Mouse (Mus musculus): ENCODE measurements around the gene Bri3bp. TPM values are rescaled to one million over a fixed set of nuclear protein-coding genes. Genes with fewer than 3 reads are reported as not detected.

Gene Bri3bp
- polyA plus RNA-seq, 1 experiment from 2014 or later, result 44.1 TPM

GRCm38 (mm10) chr5:125452573-125452972, 11.2 kb downstream of the Bri3bp start:
- WGBS, result 94% methylated on average over 9 of the region's 9 CpGs
- no peak overlapping the region for H3K9ac ChIP-seq (ENCODE audit: low read length)
- DNase-seq (ENCODE audit: low spot score), result no peak
- no peaks in the 10 kb centered on the region for H3K27me3 ChIP-seq (ENCODE audit: control insufficient read depth, insufficient read depth, low read length)
- no peaks in the 10 kb centered on the region for H3K4me1 ChIP-seq (replicated peaks; ENCODE audit: control insufficient read depth, insufficient read depth, low read length)
- no peak overlapping the region for H3K4me3 ChIP-seq (ENCODE audit: low read depth, low read length)
- no peak for ATAC-seq (replicated peaks; ENCODE audit: low FRiP score)
- no peaks in the 10 kb centered on the region for H3K9me3 ChIP-seq (ENCODE audit: control insufficient read depth, low read length)
- H3K36me3 ChIP-seq (ENCODE audit: control insufficient read depth, insufficient read depth, low read length), result peaks cover 4% of the 10 kb centered on the region; the same call in 1 of the 2 replicates
- no peak overlapping the region for H3K4me2 ChIP-seq (ENCODE audit: low read depth, low read length, severe bottlenecking)
- no peak overlapping the region for H3K27ac ChIP-seq (ENCODE audit: low read depth, low read length)

- H3K27me3 ChIP-seq (ENCODE audit: control insufficient read depth, insufficient read depth, low read length), result no peaks in the 10 kb centered on the region
These were observed 14.7 kb downstream of the Bri3bp start for GRCm38 (mm10) chr5:125456100-125456499.

GRCm38 (mm10) chr5:125457538-125457937, 16.2 kb downstream of the Bri3bp start:
- 92% methylated on average over 6 of the region's 6 CpGs for WGBS
- Histone ChIP-seq H3K4me3 (ENCODE audit: low read depth, low read length) (no peak overlapping the region), H3K9ac (ENCODE audit: low read length) (no peak overlapping the region), H3K4me2 (ENCODE audit: low read depth, low read length, severe bottlenecking) (no peak overlapping the region), H3K9me3 (ENCODE audit: control insufficient read depth, low read length) (no peaks in the 10 kb centered on the region), H3K36me3 (ENCODE audit: control insufficient read depth, insufficient read depth, low read length) (peaks cover 4% of the 10 kb centered on the region; the same call in 1 of the 2 replicates), H3K27ac (ENCODE audit: low read depth, low read length) (no peak overlapping the region), H3K4me1 (replicated peaks; ENCODE audit: control insufficient read depth, insufficient read depth, low read length) (no peaks in the 10 kb centered on the region), H3K27me3 (ENCODE audit: control insufficient read depth, insufficient read depth, low read length) (no peaks in the 10 kb centered on the region)
- ATAC-seq (replicated peaks; ENCODE audit: low FRiP score), result no peak
- no peak for DNase-seq (ENCODE audit: low spot score)

More at GRCm38 (mm10) chr5:125456100-125456499, 14.7 kb downstream of the Bri3bp start:
- no peak for DNase-seq (ENCODE audit: low spot score)
- H3K36me3 ChIP-seq (ENCODE audit: control insufficient read depth, insufficient read depth, low read length), result peaks cover 4% of the 10 kb centered on the region; the same call in 1 of the 2 replicates
- no peak overlapping the region for H3K9ac ChIP-seq (ENCODE audit: low read length)
- WGBS, result 92% methylated on average over 6 of the region's 6 CpGs
- no peaks in the 10 kb centered on the region for H3K4me1 ChIP-seq (replicated peaks; ENCODE audit: control insufficient read depth, insufficient read depth, low read length)
- no peak overlapping the region for H3K4me3 ChIP-seq (ENCODE audit: low read depth, low read length)
- H3K4me2 ChIP-seq (ENCODE audit: low read depth, low read length, severe bottlenecking), result no peak overlapping the region
- no peak overlapping the region for H3K27ac ChIP-seq (ENCODE audit: low read depth, low read length)
- no peaks in the 10 kb centered on the region for H3K9me3 ChIP-seq (ENCODE audit: control insufficient read depth, low read length)
- no peak for ATAC-seq (replicated peaks; ENCODE audit: low FRiP score)

GRCm38 (mm10) chr5:125460574-125460973, 19.2 kb downstream of the Bri3bp start:
- no peak overlapping the region for H3K9ac ChIP-seq (ENCODE audit: low read length)
- DNase-seq (ENCODE audit: low spot score), result no peak
- 0 out of 2 replicates have a peak, but pooled peaks cover 2% of the 10 kb centered on the region for H3K4me1 ChIP-seq (replicated peaks; ENCODE audit: control insufficient read depth, insufficient read depth, low read length)
- H3K27me3 ChIP-seq (ENCODE audit: control insufficient read depth, insufficient read depth, low read length), result no peaks in the 10 kb centered on the region
- H3K9me3 ChIP-seq (ENCODE audit: control insufficient read depth, low read length), result no peaks in the 10 kb centered on the region
- H3K4me3 ChIP-seq (ENCODE audit: low read depth, low read length), result no peak overlapping the region
- WGBS, result 90% methylated on average over 3 of the region's 3 CpGs
- H3K27ac ChIP-seq (ENCODE audit: low read depth, low read length), result no peak overlapping the region
- ATAC-seq (replicated peaks; ENCODE audit: low FRiP score), result no peak
- no peaks in the 10 kb centered on the region; the same call in 1 of the 2 replicates for H3K36me3 ChIP-seq (ENCODE audit: control insufficient read depth, insufficient read depth, low read length)
- H3K4me2 ChIP-seq (ENCODE audit: low read depth, low read length, severe bottlenecking), result no peak overlapping the region

GRCm38 (mm10) chr5:125461868-125462445, 20.6 kb downstream of the Bri3bp start:
- Histone ChIP-seq H3K4me3 (ENCODE audit: low read depth, low read length) (no peak overlapping the region), H3K9ac (ENCODE audit: low read length) (no peak overlapping the region), H3K36me3 (ENCODE audit: control insufficient read depth, insufficient read depth, low read length) (no peaks in the 10 kb centered on the region), H3K4me2 (ENCODE audit: low read depth, low read length, severe bottlenecking) (no peak overlapping the region), H3K27ac (ENCODE audit: low read depth, low read length) (no peak overlapping the region), H3K4me1 (replicated peaks; ENCODE audit: control insufficient read depth, insufficient read depth, low read length) (0 out of 2 replicates have a peak, but pooled peaks cover 2% of the 10 kb centered on the region), H3K27me3 (ENCODE audit: control insufficient read depth, insufficient read depth, low read length) (no peaks in the 10 kb centered on the region), H3K9me3 (ENCODE audit: control insufficient read depth, low read length) (no peaks in the 10 kb centered on the region)
- DNase-seq (ENCODE audit: low spot score) (no peak), ATAC-seq (replicated peaks; ENCODE audit: low FRiP score) (no peak)
- WGBS, result 65% methylated on average over 10 of the region's 10 CpGs

- Histone ChIP-seq H3K4me3 (ENCODE audit: low read depth, low read length) (no peak overlapping the region), H3K9me3 (ENCODE audit: control insufficient read depth, low read length) (no peaks in the 10 kb centered on the region), H3K36me3 (ENCODE audit: control insufficient read depth, insufficient read depth, low read length) (no peaks in the 10 kb centered on the region), H3K27ac (ENCODE audit: low read depth, low read length) (peak overlapping the region; percentile 9; the same call in 1 of the 2 replicates), H3K27me3 (ENCODE audit: control insufficient read depth, insufficient read depth, low read length) (no peaks in the 10 kb centered on the region), H3K4me1 (replicated peaks; ENCODE audit: control insufficient read depth, insufficient read depth, low read length) (0 out of 2 replicates have a peak, but pooled peaks cover 2% of the 10 kb centered on the region), H3K4me2 (ENCODE audit: low read depth, low read length, severe bottlenecking) (peak overlapping the region; percentile 16; the same call in 1 of the 2 replicates), H3K9ac (ENCODE audit: low read length) (no peak overlapping the region)
- DNase-seq (ENCODE audit: low spot score) (no peak), ATAC-seq (replicated peaks; ENCODE audit: low FRiP score) (peak; percentile 26; the same call in 1 of the 2 replicates)
- WGBS, result 46% methylated on average over 7 of the region's 7 CpGs
These were observed 23.8 kb downstream of the Bri3bp start for GRCm38 (mm10) chr5:125465192-125465591.

GRCm38 (mm10) chr5:125465701-125466106, 24.3 kb downstream of the Bri3bp start:
- Histone ChIP-seq H3K4me3 (ENCODE audit: low read depth, low read length) (peak overlapping the region; percentile 17; the same call in 1 of the 2 replicates), H3K9me3 (ENCODE audit: control insufficient read depth, low read length) (no peaks in the 10 kb centered on the region), H3K36me3 (ENCODE audit: control insufficient read depth, insufficient read depth, low read length) (no peaks in the 10 kb centered on the region), H3K9ac (ENCODE audit: low read length) (no peak overlapping the region), H3K27ac (ENCODE audit: low read depth, low read length) (no peak overlapping the region), H3K4me1 (replicated peaks; ENCODE audit: control insufficient read depth, insufficient read depth, low read length) (0 out of 2 replicates have a peak, but pooled peaks cover 2% of the 10 kb centered on the region), H3K4me2 (ENCODE audit: low read depth, low read length, severe bottlenecking) (peak overlapping the region; percentile 31; the same call in 1 of the 2 replicates), H3K27me3 (ENCODE audit: control insufficient read depth, insufficient read depth, low read length) (no peaks in the 10 kb centered on the region)
- DNase-seq (ENCODE audit: low spot score) (peak; percentile 98), ATAC-seq (replicated peaks; ENCODE audit: low FRiP score) (peak; percentile 100)
- WGBS, result 1% methylated on average over 25 of the region's 25 CpGs

- DNase-seq (ENCODE audit: low spot score) (no peak), ATAC-seq (replicated peaks; ENCODE audit: low FRiP score) (no peak)
- Histone ChIP-seq H3K9me3 (ENCODE audit: control insufficient read depth, low read length) (no peaks in the 10 kb centered on the region), H3K27me3 (ENCODE audit: control insufficient read depth, insufficient read depth, low read length) (no peaks in the 10 kb centered on the region), H3K4me2 (ENCODE audit: low read depth, low read length, severe bottlenecking) (no peak overlapping the region), H3K36me3 (ENCODE audit: control insufficient read depth, insufficient read depth, low read length) (no peaks in the 10 kb centered on the region), H3K4me1 (replicated peaks; ENCODE audit: control insufficient read depth, insufficient read depth, low read length) (0 out of 2 replicates have a peak, but pooled peaks cover 2% of the 10 kb centered on the region), H3K27ac (ENCODE audit: low read depth, low read length) (no peak overlapping the region), H3K4me3 (ENCODE audit: low read depth, low read length) (no peak overlapping the region), H3K9ac (ENCODE audit: low read length) (no peak overlapping the region)
- 88% methylated on average over 5 of the region's 5 CpGs for WGBS
These were observed 25.1 kb downstream of the Bri3bp start for GRCm38 (mm10) chr5:125466483-125466882.

- Histone ChIP-seq H3K9me3 (ENCODE audit: control insufficient read depth, low read length) (no peaks in the 10 kb centered on the region), H3K27ac (ENCODE audit: low read depth, low read length) (no peak overlapping the region), H3K27me3 (ENCODE audit: control insufficient read depth, insufficient read depth, low read length) (no peaks in the 10 kb centered on the region), H3K4me1 (replicated peaks; ENCODE audit: control insufficient read depth, insufficient read depth, low read length) (0 out of 2 replicates have a peak, but pooled peaks cover 2% of the 10 kb centered on the region), H3K4me2 (ENCODE audit: low read depth, low read length, severe bottlenecking) (no peak overlapping the region), H3K9ac (ENCODE audit: low read length) (no peak overlapping the region), H3K36me3 (ENCODE audit: control insufficient read depth, insufficient read depth, low read length) (no peaks in the 10 kb centered on the region), H3K4me3 (ENCODE audit: low read depth, low read length) (no peak overlapping the region)
- no peak for DNase-seq (ENCODE audit: low spot score)
- no peak for ATAC-seq (replicated peaks; ENCODE audit: low FRiP score)
- WGBS, result 91% methylated on average over 14 of the region's 14 CpGs
These were observed 25.9 kb downstream of the Bri3bp start for GRCm38 (mm10) chr5:125467261-125467660.

All from forebrain, embryonic 11.5 days (tissue).